Mouse (Mus musculus): Measurements from ENCODE around the gene Myl10.
"Not testable (repeated sequence)": the region's sequence is repeated elsewhere in the genome, so short reads cannot be mapped to it uniquely, and the experiment has no call there.

Myl10 gene

GRCm38 (mm10) chr5:136705532-136705931 lies 12.6 kb downstream of the Myl10 start:
- DNase-seq (ENCODE audit: low spot score in 2 of 2), result no peak

GRCm38 (mm10) chr5:136706803-136707202 lies 13.9 kb downstream of the Myl10 start:
- peak; percentile 65 to 78 for DNase-seq (ENCODE audit: low spot score in 2 of 2)

GRCm38 (mm10) chr5:136708116-136708515 lies 15.2 kb downstream of the Myl10 start:
- DNase-seq (ENCODE audit: low spot score in 2 of 2), result no peak

GRCm38 (mm10) chr5:136710742-136711141 lies 17.8 kb downstream of the Myl10 start:
- no peak for DNase-seq (ENCODE audit: low spot score in 2 of 2)

GRCm38 (mm10) chr5:136714232-136714875 lies 21.4 kb downstream of the Myl10 start:
- no peak for DNase-seq (ENCODE audit: low spot score in 2 of 2)

GRCm38 (mm10) chr5:136714879-136715278 lies 21.9 kb downstream of the Myl10 start:
- DNase-seq (ENCODE audit: low spot score in 2 of 2), result no peak

GRCm38 (mm10) chr5:136716696-136717572 lies 24.0 kb downstream of the Myl10 start:
- no peak for DNase-seq (ENCODE audit: low spot score in 2 of 2)

GRCm38 (mm10) chr5:136717573-136717854 lies 24.6 kb downstream of the Myl10 start:
- DNase-seq (ENCODE audit: low spot score in 2 of 2), result no peak

- no peak for DNase-seq (ENCODE audit: low spot score in 2 of 2)
Observed at GRCm38 (mm10) chr5:136718656-136719055, 25.7 kb downstream of the Myl10 start.

GRCm38 (mm10) chr5:136721596-136721995 lies 28.6 kb downstream of the Myl10 start:
- DNase-seq (ENCODE audit: low spot score in 2 of 2), result no peak

- DNase-seq (ENCODE audit: low spot score in 2 of 2), result not testable (repeated sequence)
Observed at GRCm38 (mm10) chr5:136726271-136726670, 33.3 kb downstream of the Myl10 start.

GRCm38 (mm10) chr5:136738918-136739317 lies 46.0 kb downstream of the Myl10 start:
- no peak for DNase-seq (ENCODE audit: low spot score in 2 of 2)

- DNase-seq (ENCODE audit: low spot score in 2 of 2), result no peak
Observed at GRCm38 (mm10) chr5:136746596-136746995, 53.6 kb downstream of the Myl10 start.

Data from frontal cortex, postnatal 36 days (tissue).